Mouse (Mus musculus) neutrophil, adult 5-6 weeks (primary cell): ENCODE measurements around the gene Spdye4a. TPM values are rescaled to one million over a fixed set of nuclear protein-coding genes. Genes with fewer than 3 reads are reported as not detected.

Experiments used
- total RNA-seq: library from RNA; stranded (forward); fragments of 200-1000 nt; gene quantifications from 2 replicates; pipeline ENCODE4 v1.2.3, GENCODE M21; 2017

Spdye4a gene
- total RNA-seq, 1 experiment from 2014 or later = not detected

Other genes with a start within 250 kb of the Spdye4a start
- gene Rnf216, start 113.9 kb downstream of the Spdye4a start, total RNA-seq = 102 and 127 TPM in 2 replicates
- not detected in 2 replicates for gene Olfr718-ps1, start 79.3 kb downstream of the Spdye4a start, total RNA-seq
- gene Rbak, start 46.1 kb downstream of the Spdye4a start, total RNA-seq = 12.0 and 12.5 TPM in 2 replicates
- 0.37 and 0.70 TPM in 2 replicates for gene Spdye4b, start 45.9 kb downstream of the Spdye4a start, total RNA-seq
- 24.3 and 25.9 TPM in 2 replicates for gene Zfp12, start 8.3 kb upstream of the Spdye4a start, total RNA-seq
- 3.0 and 3.2 TPM in 2 replicates for gene Zfp316, start 43.1 kb upstream of the Spdye4a start, total RNA-seq
- not detected in 2 replicates for gene Zfp853, start 66.7 kb upstream of the Spdye4a start, total RNA-seq
- gene E130309D02Rik, start 88.5 kb upstream of the Spdye4a start, total RNA-seq = 14.1 and 15.0 TPM in 2 replicates
- 46.0 and 47.7 TPM in 2 replicates for gene Zdhhc4, start 102.4 kb upstream of the Spdye4a start, total RNA-seq
- not detected in 2 replicates for gene Grid2ip, start 130.4 kb upstream of the Spdye4a start, total RNA-seq
- gene Kdelr2, start 176.9 kb upstream of the Spdye4a start, total RNA-seq = 25.0 and 26.5 TPM in 2 replicates
- 14.5 and 15.7 TPM in 2 replicates for gene Daglb, start 237.7 kb upstream of the Spdye4a start, total RNA-seq